Mouse (Mus musculus) left cerebral cortex, postnatal 4 days (tissue): Measurements from ENCODE around the gene Rabgef1. TPM values are rescaled to one million over a fixed set of nuclear protein-coding genes. Genes with fewer than 3 reads are reported as not detected.

ENCODE experiments used
- DNase-seq: peaks from one replicate; pipeline ENCODE4 v3.0.0-alpha.2; 2022
- intact Hi-C: fragments of 180-260 bp; cut with DNase I; formaldehyde crosslinking; loops from one replicate; pipeline ENCODE4 v1.15.1; 2025
- total RNA-seq, 2 experiments: library from RNA; stranded (reverse); gene quantifications; 2 replicates each; pipeline ENCODE4 v1.2.3; 2021

The Rabgef1 gene
- total RNA-seq: 10 to 100 TPM; 37.9 to 39.8 TPM

DNA sequence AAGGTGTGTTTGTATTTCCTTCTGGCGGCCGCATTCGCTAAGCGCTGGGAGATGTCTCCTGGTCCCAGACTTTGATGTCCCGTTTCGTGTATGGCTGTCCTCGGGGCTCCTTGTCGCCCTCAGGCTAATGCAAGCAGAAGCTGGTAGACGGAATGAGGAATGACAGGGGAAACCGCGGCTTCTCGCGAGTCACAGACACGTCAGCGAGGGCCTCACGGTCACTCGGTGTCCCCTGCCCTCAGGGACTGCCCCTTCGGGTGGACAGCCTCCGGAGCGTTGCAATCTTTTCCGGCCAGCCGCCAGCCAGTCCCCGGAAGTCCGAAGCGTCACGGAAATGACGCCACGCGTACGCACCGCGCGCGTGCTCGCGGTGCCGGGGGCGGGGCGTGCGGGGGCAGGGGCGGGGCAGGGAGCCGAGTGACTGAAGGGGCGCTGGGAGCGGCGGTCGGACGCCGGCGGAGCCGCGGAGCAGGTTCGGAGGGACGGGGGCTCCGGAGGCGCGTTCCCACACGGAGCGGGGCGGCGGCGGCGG is at the start of gene Rabgef1:
TSS of gene Rabgef1 (plus strand) at position 376 of the 532 bp plus-strand sequence.
- intact Hi-C loops: no loop called here
- peak; percentile 94 for DNase-seq

DNA sequence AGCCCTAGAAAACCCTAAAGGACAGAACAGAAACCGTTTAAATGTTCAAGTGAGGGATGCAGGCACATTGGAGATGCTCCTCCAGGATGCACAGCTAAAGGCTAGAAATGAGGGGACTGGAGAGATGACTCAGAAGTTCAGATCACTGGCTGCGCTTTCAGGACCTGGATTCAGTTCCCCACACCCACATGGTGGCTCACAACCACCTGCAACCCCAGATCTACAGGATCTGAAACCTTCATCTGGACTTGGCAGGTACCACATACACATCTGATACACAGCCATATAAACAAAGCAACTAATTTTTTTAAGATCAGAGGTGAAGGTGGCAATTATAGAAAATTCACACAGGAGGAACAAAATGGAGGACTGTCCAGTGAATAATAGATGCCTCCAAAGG is 49.2 kb upstream of the Rabgef1 start:
- intact Hi-C loops: no loop called here
- no peak for DNase-seq

DNA sequence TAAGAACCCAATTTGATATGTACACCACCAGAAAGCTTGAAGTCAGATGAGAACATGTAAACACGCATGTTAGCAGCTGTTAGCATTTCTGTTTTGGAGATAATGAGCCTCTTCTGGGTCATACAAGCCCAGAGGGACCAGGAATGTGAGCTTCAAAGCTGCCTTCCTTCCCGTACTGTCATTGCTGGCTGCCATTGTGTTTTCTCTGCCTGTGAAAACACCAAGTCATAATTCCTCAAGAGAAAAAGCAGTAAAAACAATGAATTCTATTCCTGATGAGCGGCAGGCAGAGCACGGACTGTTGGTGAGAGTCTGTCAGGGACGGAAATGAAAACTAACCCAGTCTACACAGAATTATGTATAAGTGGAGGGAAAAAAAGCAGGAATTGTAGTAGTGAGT is 47.3 kb upstream of the Rabgef1 start:
- intact Hi-C loops: no loop called here

DNA sequence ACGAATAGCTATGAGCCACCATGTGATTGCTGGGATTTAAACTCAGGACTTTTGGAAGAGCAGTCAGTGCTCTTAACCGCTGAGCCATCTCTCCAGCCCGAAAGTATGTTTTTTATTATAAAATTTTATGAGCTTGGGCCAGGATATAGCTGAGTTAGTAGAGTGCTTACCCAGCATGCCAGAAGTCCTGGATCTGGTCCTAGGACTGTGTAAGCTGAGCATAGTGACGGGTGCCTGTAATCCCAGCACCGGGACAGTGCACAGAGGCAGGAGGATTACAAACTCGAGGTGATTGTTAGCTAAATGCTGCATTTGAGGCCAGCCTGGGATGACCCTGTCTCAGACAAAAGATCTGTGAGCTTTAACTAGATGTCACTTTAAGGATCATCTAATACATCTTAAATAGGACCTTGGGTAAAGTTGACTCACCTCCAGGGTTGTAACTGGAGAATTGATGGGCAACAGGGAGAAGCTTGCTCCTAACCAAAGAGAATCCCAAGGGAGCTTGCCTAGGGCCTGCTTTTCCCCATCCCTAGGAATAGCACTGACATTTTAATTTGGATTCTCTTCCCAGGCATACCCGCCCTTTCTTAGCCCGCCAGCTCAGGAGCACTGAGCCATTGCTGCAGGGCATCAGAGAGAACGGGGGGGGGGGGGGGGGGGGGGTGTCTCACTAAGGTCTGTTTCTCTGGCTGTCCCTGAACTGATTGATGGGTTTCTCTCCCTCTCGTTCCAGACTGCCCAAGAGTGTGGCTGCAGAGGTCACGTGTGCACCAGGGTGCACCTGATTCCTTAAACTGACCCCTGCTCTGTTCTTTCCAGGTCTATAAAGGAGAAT is 42.7 kb upstream of the Rabgef1 start:
- intact Hi-C loops: no loop called here

More for the DNA sequence above, 47.3 kb upstream of the Rabgef1 start:
- DNase-seq: no peak

DNA sequence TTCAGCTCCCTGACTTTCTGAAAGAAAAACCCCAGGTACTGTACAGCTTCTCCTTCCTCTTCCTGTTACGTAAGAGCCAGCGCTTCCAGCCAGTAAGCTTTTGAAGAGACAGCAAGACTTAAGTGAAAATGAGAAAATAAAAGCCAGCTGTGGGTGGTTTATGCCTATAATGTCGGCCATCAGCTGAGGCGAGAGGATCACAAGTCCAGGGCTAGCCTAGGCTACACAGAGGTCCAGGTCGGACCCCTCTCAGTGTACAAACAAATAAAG is 42.1 kb upstream of the Rabgef1 start:
- no peak for DNase-seq
- intact Hi-C loops: no loop called here

More for the DNA sequence above, 42.7 kb upstream of the Rabgef1 start:
- no peak for DNase-seq

DNA sequence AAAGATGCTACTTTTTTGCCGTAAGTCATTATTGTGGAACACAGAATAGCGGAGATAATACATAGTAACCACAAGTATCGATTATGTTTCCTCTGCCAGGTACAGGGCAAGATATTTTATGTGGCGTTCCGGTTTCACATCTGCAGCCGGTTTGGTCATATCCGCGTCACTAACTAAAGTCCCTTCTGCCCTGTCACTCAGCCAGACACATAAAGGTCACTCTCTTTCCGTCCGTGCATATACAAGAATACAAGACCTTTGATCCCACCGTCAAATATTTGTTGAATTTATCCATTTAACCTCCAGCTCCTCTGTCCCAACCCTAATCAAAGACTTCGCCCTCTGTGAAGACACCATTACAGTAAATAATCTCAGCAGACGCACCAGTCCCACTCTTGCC is 35.0 kb upstream of the Rabgef1 start:
- intact Hi-C loops: no loop called here
- DNase-seq: no peak

DNA sequence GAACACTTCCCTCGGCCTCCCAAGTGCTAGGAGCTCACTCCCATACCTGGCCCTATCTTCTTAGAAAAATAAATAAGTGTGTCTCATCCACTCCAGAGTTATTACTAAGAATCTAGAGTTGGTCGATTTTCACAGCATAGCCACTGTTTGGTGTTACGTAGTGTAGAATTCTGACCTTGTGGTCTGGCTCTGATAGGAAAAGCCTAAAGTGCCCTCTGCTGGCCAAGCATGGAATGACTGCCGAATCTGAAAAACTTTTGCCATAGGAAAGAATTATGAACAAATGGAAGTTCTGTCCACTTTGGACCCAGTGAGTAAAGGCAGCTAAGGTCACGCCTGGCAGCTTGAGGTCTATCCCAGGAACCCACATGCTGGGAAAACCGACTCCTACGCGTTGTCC is 32.2 kb upstream of the Rabgef1 start:
- DNase-seq: peak; percentile 70
- intact Hi-C loops: no loop called here

DNA sequence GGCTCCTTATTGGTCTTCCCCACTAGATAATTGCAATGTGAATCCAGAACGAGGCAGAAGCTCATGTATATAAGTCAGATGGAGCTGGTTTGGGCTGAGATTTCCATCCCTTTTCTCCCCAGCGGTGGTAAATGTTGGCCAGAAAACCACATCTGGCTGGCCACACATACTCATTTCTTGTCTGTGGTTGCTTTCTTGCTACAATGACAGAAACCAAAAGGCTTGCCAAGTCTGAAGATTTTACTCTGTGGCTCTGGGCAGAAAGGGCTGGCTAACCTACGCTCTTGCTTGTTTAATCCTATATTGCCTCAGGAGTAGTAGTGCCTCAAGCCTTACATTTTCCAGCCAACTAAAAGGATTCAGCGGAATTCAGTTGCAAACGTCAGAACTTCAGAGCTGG is 30.5 kb upstream of the Rabgef1 start:
- DNase-seq: no peak
- intact Hi-C loops: loop anchor here (10.0 kb wide), 1 partner anchor 116 kb away; the partner anchor contains the start of genes Asl and Crcp

DNA sequence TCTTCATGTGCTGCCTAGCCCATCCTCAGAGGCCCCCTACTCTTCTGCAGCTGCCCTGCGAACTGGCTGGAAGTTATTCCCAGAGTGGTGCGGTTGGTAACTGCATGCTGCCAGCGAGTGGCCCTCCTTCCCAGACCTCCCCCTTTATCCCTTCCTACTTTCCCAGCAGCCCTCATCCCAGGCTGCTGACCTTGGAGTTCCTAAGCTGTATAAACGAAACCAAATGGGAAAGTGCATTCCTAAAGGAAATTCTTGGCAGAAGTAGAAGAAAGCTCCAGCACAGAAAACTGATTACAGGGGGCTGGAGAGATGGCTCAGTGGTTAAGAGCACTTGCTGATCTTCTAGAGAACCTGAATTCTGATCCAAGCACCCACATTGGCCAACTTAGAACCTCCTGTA is 29.6 kb upstream of the Rabgef1 start:
- intact Hi-C loops: loop anchor here (10.0 kb wide), 1 partner anchor 117 kb away; the partner anchor contains the start of genes Asl and Crcp

DNA sequence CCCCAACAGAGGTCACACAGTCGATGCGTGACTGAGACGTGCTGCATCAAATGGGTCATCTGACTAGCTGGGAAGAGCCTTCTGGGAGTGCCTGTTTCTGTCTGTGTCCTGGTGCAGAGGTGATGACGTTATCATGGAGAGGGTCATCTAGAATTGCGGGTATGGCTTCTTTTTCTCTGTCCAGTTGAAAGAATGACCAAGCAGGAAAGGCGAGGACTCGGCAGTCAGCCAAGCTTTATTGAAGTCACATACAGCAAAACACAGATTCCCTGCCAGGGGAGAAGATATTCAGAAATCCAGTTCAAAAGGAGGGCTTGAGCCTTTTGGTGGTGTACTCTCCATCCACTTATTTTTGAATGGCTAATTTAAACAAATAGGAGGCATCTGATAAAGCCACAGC is 28.5 kb upstream of the Rabgef1 start:
- DNase-seq: no peak
- intact Hi-C loops: loop anchor here (10.0 kb wide), 1 partner anchor 118 kb away; the partner anchor contains the start of genes Asl and Crcp

More for the DNA sequence above, 29.6 kb upstream of the Rabgef1 start:
- no peak for DNase-seq

DNA sequence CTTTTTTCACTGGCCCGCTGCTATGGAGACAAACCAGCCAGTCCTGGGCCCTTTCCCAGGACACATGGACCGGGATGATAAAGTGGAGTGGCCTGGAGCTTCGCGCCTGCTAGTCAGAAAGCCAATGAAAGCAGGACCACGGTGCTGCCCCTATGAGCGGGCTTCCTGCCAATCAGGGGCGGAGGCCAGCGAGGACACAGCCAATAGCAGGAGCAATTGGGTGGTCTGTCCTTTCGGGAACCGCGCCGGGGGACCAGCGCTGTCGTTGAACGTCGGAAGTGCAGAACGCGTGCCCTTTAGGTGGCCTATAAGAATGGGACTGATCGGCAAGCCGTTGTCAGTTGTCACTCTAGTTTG is 27.6 kb upstream of the Rabgef1 start:
- DNase-seq: peak; percentile 93
- intact Hi-C loops: loop anchor here (10.0 kb wide), 1 partner anchor 119 kb away; the partner anchor contains the start of genes Asl and Crcp

DNA sequence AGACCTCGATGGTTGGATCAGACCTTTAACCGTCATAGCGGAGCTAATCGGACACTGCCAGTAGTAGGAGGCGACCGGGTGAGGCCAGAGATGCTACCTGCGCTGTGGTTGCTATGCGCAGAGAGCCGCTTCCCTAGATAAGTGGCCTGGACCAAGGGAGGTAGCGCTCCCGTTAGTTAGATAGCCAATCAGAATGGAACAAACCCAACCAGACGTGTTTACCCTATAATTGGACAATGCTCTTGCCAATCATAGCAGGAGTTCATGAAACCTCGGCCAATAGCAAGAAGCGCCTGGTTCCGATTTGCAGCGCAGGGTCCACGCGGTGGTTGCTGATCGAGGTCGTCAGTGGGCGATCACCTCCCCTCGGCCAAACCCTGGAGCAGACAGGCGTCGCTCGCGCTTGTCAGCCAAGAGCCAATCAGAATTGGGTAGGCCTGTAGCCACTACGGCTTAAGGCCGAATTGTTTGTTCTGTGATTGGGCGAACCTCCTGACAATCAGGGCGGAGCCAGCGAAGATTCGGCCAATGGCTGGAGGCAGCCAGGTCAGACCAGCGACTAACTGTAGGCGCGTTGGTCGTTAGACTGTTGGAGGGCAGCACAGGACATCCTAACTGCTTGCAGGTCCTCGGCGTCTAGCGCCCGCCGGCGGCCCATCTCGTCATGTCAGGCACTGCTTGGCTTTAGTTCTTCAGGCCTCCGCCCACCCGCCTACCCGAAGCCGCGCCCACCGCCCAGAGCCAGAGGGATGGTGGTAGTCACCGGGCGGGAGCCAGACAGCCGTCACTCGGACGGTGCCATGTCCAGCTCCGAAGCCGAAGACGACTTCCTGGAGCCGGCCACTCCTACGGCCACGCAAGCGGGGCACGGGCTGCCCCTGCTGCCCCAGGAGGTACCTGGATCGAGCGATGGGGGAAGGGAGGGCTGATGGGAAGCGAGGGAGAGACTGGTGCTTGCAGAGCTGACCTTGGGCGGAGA is 27.0 kb upstream of the Rabgef1 start, which contains the start of gene Kctd7:
TSS of gene Kctd7 (plus strand) at position 528 of the 979 bp plus-strand sequence.
- DNase-seq: peak; percentile 96
- intact Hi-C loops: loop anchor here (10.0 kb wide), 1 partner anchor 120 kb away; the partner anchor contains the start of genes Asl and Crcp

DNA sequence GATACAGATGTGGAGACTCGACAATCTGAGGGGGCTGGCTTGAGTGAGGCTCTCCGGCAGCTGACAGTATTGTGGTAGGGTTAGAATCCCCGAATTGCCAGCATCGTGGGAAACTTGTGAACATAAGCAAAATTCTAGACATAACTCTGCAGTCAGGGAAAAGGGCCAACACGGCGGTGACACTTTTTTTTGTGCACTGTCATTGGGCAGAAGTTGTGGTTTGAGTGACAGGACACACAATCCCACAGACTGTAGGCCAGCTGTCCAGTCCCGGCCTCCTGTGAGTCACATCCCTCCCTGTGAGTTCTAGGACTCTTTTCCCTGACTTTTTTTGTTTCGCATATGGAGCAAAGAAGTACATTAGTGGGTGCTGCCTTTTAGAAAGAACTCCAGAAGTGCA is 25.6 kb upstream of the Rabgef1 start:
- intact Hi-C loops: loop anchor here (10.0 kb wide), 1 partner anchor 121 kb away; the partner anchor contains the start of genes Asl and Crcp
- no peak for DNase-seq

DNA sequence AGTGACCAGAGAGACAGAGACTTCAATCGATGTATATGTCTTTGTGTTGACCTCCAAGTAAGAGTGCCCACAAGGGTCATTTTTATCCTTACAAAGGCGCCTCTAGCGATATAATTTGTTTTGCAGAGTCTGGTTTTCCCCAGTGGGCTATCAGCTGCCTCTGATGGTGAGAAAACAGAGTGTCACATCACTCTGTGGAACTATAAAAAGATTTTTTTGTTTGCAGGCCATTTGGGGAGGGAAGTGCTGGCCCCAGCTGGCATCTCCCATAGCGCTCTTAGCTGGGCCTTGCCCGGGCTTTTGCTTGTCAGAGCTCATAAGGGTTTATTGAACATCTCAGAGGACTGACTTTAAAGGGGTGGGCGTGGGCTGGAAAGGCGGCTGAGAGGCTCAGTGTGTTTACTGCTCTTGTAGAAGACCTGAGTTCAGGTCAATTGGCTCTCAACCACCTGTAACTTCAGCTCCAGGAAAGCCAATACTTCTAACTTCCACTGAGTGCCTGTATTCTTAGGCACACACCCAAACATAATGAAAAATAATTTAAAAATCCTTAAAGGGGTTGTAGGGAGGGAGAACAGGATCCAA is 21.8 kb upstream of the Rabgef1 start:
- intact Hi-C loops: loop anchor here (10.0 kb wide), 1 partner anchor 125 kb away; the partner anchor contains the start of genes Asl and Crcp
- DNase-seq: no peak

DNA sequence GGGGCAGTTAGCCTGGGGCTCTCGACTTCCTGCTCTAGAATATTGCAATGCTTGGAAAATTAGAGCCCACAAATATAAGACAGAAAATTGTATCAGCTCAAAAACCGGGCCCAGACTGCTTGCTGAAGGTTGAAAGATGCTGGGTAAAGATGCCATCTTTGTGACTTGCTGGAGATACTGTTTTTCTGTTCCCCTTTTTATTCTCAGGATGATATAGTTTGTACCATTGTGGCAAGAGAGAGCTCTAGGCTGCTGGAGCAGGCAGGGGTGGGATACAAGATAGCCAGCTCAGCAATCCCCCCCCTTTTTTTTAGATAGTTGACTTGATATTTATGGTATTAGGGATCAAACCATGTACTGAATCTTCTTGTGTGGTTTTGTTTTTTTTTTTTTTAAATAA is 17.3 kb upstream of the Rabgef1 start:
- intact Hi-C loops: no loop called here
- DNase-seq: no peak

DNA sequence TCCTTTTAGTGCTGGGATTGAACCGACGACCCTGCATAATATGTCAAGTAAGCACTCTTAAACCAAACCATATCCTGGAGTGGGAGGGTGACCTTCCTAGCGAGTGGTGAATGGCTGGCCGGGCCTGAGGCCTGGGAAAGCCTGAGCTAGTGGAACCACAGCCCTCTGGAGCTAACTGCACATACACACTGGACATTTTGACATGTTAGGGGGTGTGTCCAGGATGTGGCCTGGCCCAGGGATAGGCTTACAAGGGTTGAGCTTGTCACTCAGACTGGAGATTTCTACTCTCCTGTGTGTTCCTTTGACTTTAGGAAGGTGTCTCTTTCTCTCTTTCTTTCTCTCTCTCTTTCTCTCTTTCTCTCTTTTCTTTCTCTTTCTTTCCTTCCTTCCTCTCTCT is 13.1 kb upstream of the Rabgef1 start:
- no peak for DNase-seq
- intact Hi-C loops: no loop called here

DNA sequence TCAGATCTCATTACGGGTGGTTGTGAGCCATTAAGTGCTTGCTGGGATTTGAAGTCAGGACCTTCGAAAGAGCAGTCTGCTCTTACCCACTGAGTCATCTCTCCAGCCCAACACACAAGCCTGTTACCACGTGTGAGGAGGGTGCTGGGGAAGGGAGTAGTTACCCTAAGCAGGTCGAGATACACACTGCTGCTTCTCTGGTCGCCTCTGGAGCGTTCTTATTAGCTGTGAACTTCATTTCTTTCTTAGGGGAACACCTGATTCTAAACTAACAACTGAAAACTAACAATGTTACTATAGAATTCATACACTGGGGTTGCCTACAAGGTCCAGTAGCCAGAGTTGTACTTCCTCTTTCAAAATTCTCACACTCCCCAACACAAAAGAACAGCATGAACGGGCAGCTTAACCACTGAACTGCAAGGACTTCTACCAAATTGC is 11.8 kb upstream of the Rabgef1 start:
- no peak for DNase-seq
- intact Hi-C loops: loop anchor here (5.0 kb wide), 1 partner anchor 92 kb away; no protein-coding TSS in a partner anchor

DNA sequence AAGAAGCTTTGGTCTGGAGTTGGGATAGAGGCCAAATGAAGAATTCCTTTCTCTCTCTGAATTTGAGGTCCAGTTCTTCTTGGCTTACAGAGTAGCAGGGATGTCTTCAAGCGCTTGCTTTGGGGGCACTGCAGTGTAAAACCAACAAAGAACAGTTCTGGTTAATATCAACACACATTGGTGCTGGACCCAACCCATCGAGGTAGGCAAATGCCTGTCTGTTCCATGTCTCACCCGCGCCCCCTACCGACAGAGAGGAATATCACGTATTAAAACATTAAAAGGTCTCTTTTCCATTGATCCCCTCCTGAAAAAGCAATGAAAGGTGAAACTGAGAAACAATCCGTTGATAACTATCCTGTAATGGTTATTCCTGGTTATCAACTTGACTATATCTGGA is 7.9 kb upstream of the Rabgef1 start:
- intact Hi-C loops: loop anchor here (5.0 kb wide), 1 partner anchor 96 kb away; no protein-coding TSS in a partner anchor
- peak; percentile 80 for DNase-seq

DNA sequence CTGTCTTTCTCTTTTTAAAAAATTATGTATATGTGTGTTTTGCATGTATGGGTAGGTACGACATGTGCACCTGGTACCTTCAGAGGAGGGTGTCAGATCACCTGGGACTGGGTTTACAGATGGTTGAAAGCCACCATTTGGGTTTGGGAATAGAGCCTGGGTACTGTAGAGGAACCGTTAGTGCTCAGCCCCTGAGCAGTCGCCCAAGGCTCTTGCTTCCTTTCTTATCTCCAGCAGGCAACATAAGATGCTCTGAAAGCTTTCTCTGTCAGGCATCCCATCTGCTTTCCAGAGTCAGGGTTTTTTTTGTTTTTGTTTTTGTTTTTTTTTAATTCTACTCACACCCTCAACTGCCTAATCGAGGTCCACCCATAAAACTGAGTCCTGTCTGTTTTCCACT is 6.4 kb upstream of the Rabgef1 start:
- intact Hi-C loops: no loop called here
- no peak for DNase-seq

DNA sequence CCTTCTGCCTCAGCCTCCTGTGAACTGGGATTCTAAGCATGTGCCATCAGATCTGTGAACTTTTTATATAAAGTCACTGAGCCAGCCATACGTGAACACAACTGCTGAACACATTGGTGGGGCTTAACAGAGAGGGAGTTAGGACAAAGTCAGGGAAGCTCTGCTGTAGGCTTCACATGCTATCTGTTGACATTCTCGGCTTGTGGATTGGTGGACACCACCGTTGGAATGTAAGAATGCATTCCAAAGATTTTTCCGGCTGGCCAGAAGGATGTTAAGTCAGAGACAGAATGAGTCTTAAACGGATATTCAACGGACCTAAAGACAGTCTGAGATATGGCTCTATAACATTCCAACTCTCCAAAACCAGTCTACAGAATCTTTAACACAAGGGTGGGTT is 2.5 kb upstream of the Rabgef1 start:
- intact Hi-C loops: no loop called here
- no peak for DNase-seq
